Mouse (Mus musculus) ES-Bruce4 (cell line): ENCODE measurements around the gene Psmd7. TPM values are rescaled to one million over a fixed set of nuclear protein-coding genes. Genes with fewer than 3 reads are reported as not detected.

Experiments
- H3K27ac ChIP-seq: 2 replicates; pipeline ENCODE4 v1.5.1; 2012; ENCODE audit warnings: low read length, inconsistent platforms; ENCODE audit not compliant: insufficient read depth
- H3K27me3 ChIP-seq: 2 replicates; pipeline ENCODE4 v1.6.1; 2012; ENCODE audit warnings: mild to moderate bottlenecking, low read length, inconsistent platforms; ENCODE audit not compliant: control insufficient read depth, poor library complexity, insufficient read depth, severe bottlenecking
- H3K36me3 ChIP-seq: 2 replicates; pipeline ENCODE4 v1.6.1; 2012; ENCODE audit warnings: inconsistent platforms, mild to moderate bottlenecking, low read length, moderate library complexity; ENCODE audit not compliant: control insufficient read depth, poor library complexity, insufficient read depth, severe bottlenecking
- H3K4me1 ChIP-seq: one replicate; pipeline ENCODE4 v1.8.1; 2011; ENCODE audit warnings: low read length; ENCODE audit not compliant: control insufficient read depth, insufficient read depth
- H3K4me3 ChIP-seq: 2 replicates; pipeline ENCODE4 v1.5.1; 2011; ENCODE audit warnings: low read depth, mild to moderate bottlenecking, low read length
- H3K9ac ChIP-seq: 2 replicates; pipeline ENCODE4 v1.6.1; 2012; ENCODE audit warnings: low read depth, mild to moderate bottlenecking, inconsistent platforms; ENCODE audit not compliant: poor library complexity, severe bottlenecking
- H3K9me3 ChIP-seq: replicated peaks from 2 replicates; pipeline ENCODE4 v1.6.1; 2012; ENCODE audit warnings: mild to moderate bottlenecking, low read length, inconsistent platforms; ENCODE audit not compliant: control insufficient read depth, poor library complexity, insufficient read depth, severe bottlenecking
- CTCF ChIP-seq: IDR thresholded peaks from one replicate; pipeline ENCODE4 v1.8.1; 2011; ENCODE audit warnings: low read depth, low read length
- EP300 ChIP-seq: IDR thresholded peaks from 2 replicates; pipeline ENCODE4 v1.6.1; 2011; ENCODE audit warnings: low read depth, low read length; ENCODE audit not compliant: insufficient read depth
- POLR2A ChIP-seq: IDR thresholded peaks from one replicate; pipeline ENCODE4 v1.8.1; 2011; ENCODE audit warnings: low read length; ENCODE audit not compliant: insufficient read depth
- polyA plus RNA-seq: library from polyadenylated mRNA; stranded (reverse); fragments of >200 nt; gene quantifications from 2 replicates; pipeline ENCODE4 v1.2.4, GENCODE M21; 2011; ENCODE audit warnings: low read depth; ENCODE audit not compliant: missing spikeins, insufficient read depth, insufficient read length

Gene Psmd7
- polyA plus RNA-seq, 1 experiment = 183 TPM

GRCm38 (mm10) chr8:107576702-107577101 is 11.6 kb downstream of the Psmd7 start:
- Histone ChIP-seq H3K36me3 (peaks cover 26% of the 10 kb centered on the region), H3K9me3 (0 out of 2 replicates have a peak, but pooled peaks cover 2% of the 10 kb centered on the region), H3K4me3 (no peak overlapping the region), H3K9ac (no peak overlapping the region), H3K27me3 (no peaks in the 10 kb centered on the region), H3K27ac (peak overlapping the region; percentile 4; the same call in 1 of the 2 replicates), H3K4me1 (no peaks in the 10 kb centered on the region)
- TF ChIP-seq POLR2A (no peak), EP300 (no peak), CTCF (peak; percentile 56)

GRCm38 (mm10) chr8:107574771-107575170 is 13.5 kb downstream of the Psmd7 start:
- Histone ChIP-seq H3K4me3 (no peak overlapping the region), H3K9ac (no peak overlapping the region; the same call in 1 of the 2 replicates), H3K9me3 (0 out of 2 replicates have a peak, but pooled peaks cover 2% of the 10 kb centered on the region), H3K27me3 (no peaks in the 10 kb centered on the region), H3K4me1 (no peaks in the 10 kb centered on the region), H3K36me3 (peaks cover 6% of the 10 kb centered on the region), H3K27ac (peak overlapping the region; percentile 48; the same call in 1 of the 2 replicates)
- no peak for TF ChIP-seq CTCF
- no peak for TF ChIP-seq POLR2A
- no peak for TF ChIP-seq EP300

GRCm38 (mm10) chr8:107572497-107572896 is 15.8 kb downstream of the Psmd7 start:
- Histone ChIP-seq H3K9me3 (no peaks in the 10 kb centered on the region), H3K4me1 (no peaks in the 10 kb centered on the region), H3K27ac (no peak overlapping the region), H3K4me3 (no peak overlapping the region), H3K9ac (no peak overlapping the region), H3K27me3 (no peaks in the 10 kb centered on the region), H3K36me3 (no peaks in the 10 kb centered on the region)
- TF ChIP-seq EP300 (no peak), CTCF (peak; percentile 94)

- Histone ChIP-seq H3K27ac (no peak overlapping the region), H3K4me3 (no peak overlapping the region), H3K9ac (no peak overlapping the region), H3K9me3 (no peaks in the 10 kb centered on the region), H3K4me1 (no peaks in the 10 kb centered on the region), H3K27me3 (no peaks in the 10 kb centered on the region), H3K36me3 (no peaks in the 10 kb centered on the region)
- TF ChIP-seq POLR2A (no peak), CTCF (no peak), EP300 (no peak)
These were observed 16.7 kb downstream of the Psmd7 start for GRCm38 (mm10) chr8:107571486-107572135.

GRCm38 (mm10) chr8:107571046-107571445 is 17.2 kb downstream of the Psmd7 start:
- Histone ChIP-seq H3K4me3 (no peak overlapping the region), H3K9me3 (no peaks in the 10 kb centered on the region), H3K9ac (no peak overlapping the region), H3K36me3 (no peaks in the 10 kb centered on the region), H3K27me3 (no peaks in the 10 kb centered on the region), H3K27ac (no peak overlapping the region), H3K4me1 (no peaks in the 10 kb centered on the region)
- TF ChIP-seq CTCF (no peak), EP300 (no peak), POLR2A (no peak)

GRCm38 (mm10) chr8:107562164-107562563 is 26.1 kb downstream of the Psmd7 start:
- H3K4me3 ChIP-seq = no peak overlapping the region
- H3K9me3 ChIP-seq = no peaks in the 10 kb centered on the region
- no peak overlapping the region for H3K9ac ChIP-seq
- no peaks in the 10 kb centered on the region for H3K36me3 ChIP-seq
- H3K27ac ChIP-seq = no peak overlapping the region
- no peak for TF ChIP-seq POLR2A
- TF ChIP-seq EP300 = no peak
- no peak for TF ChIP-seq CTCF
- no peaks in the 10 kb centered on the region for H3K4me1 ChIP-seq
- H3K27me3 ChIP-seq = no peaks in the 10 kb centered on the region
